Mouse (Mus musculus) testis, adult 2 months (tissue): ENCODE data around the gene Fbln5. TPM values are rescaled to one million over a fixed set of nuclear protein-coding genes. Genes with fewer than 3 reads are reported as not detected.

Experiments used
- H3K27ac ChIP-seq: fragments of 200-500 bp; 2 replicates; pipeline ENCODE4 v1.5.1; 2012; ENCODE audit warnings: low read depth, low read length; ENCODE audit not compliant: control insufficient read depth, insufficient read depth
- H3K27me3 ChIP-seq: fragments of 200-500 bp; 2 replicates; pipeline ENCODE4 v1.6.1; 2012; ENCODE audit warnings: mild to moderate bottlenecking, low read length, moderate library complexity; ENCODE audit not compliant: control insufficient read depth, insufficient read depth
- H3K36me3 ChIP-seq: fragments of 200-500 bp; 2 replicates; pipeline ENCODE4 v1.6.1; 2012; ENCODE audit warnings: mild to moderate bottlenecking, low read length; ENCODE audit not compliant: control insufficient read depth, insufficient read depth
- H3K4me1 ChIP-seq: fragments of 200-500 bp; 2 replicates; pipeline ENCODE4 v1.6.1; 2012; ENCODE audit warnings: low read length; ENCODE audit not compliant: control insufficient read depth, insufficient read depth
- H3K4me3 ChIP-seq: fragments of 200-500 bp; 2 replicates; pipeline ENCODE4 v1.5.1; 2012; ENCODE audit warnings: low read depth, mild to moderate bottlenecking, low read length, moderate library complexity, mixed read lengths; ENCODE audit not compliant: control insufficient read depth
- CTCF ChIP-seq: fragments of 200-500 bp; IDR thresholded peaks from 2 replicates; pipeline ENCODE4 v1.5.1; 2012; ENCODE audit warnings: low read depth, mild to moderate bottlenecking, inconsistent platforms, low read length, moderate library complexity; ENCODE audit not compliant: control insufficient read depth, insufficient read depth, insufficient replicate concordance
- POLR2A ChIP-seq: fragments of 200-500 bp; IDR thresholded peaks from 2 replicates; pipeline ENCODE4 v1.6.1; 2012; ENCODE audit warnings: low read depth, mild to moderate bottlenecking, inconsistent platforms, low read length, moderate library complexity; ENCODE audit not compliant: control insufficient read depth
- polyA plus RNA-seq: library from polyadenylated mRNA; depleted of rRNA; stranded (reverse); fragments of >200 nt; gene quantifications from 2 replicates; pipeline ENCODE4 v1.2.3, GENCODE M21; 2012

Fbln5 gene
- polyA plus RNA-seq, 1 experiment, result 7.9 TPM

GRCm38 (mm10) chr12:101836546-101837274 is 17.9 kb upstream of the Fbln5 start:
- no peaks in the 10 kb centered on the region for H3K4me1 ChIP-seq
- TF ChIP-seq POLR2A, result no peak
- H3K27me3 ChIP-seq, result no peaks in the 10 kb centered on the region
- H3K27ac ChIP-seq, result no peak overlapping the region
- H3K36me3 ChIP-seq, result peaks cover 3% of the 10 kb centered on the region
- no peak overlapping the region for H3K4me3 ChIP-seq

GRCm38 (mm10) chr12:101834715-101835114 is 15.9 kb upstream of the Fbln5 start:
- Histone ChIP-seq H3K36me3 (peaks cover 3% of the 10 kb centered on the region), H3K27me3 (no peaks in the 10 kb centered on the region), H3K4me1 (no peaks in the 10 kb centered on the region; the same call in 1 of the 2 replicates), H3K4me3 (no peak overlapping the region), H3K27ac (no peak overlapping the region)
- TF ChIP-seq CTCF (no peak), POLR2A (no peak)

- no peaks in the 10 kb centered on the region for H3K27me3 ChIP-seq
- no peak overlapping the region for H3K27ac ChIP-seq
- H3K4me1 ChIP-seq, result no peaks in the 10 kb centered on the region; the same call in 1 of the 2 replicates
- H3K4me3 ChIP-seq, result no peak overlapping the region
- H3K36me3 ChIP-seq, result peaks cover 2% of the 10 kb centered on the region
- TF ChIP-seq POLR2A (no peak), CTCF (no peak)
Observed at GRCm38 (mm10) chr12:101833776-101834175, 14.9 kb upstream of the Fbln5 start.

GRCm38 (mm10) chr12:101833115-101833506 is 14.3 kb upstream of the Fbln5 start:
- H3K27ac ChIP-seq, result no peak overlapping the region
- H3K27me3 ChIP-seq, result no peaks in the 10 kb centered on the region
- no peaks in the 10 kb centered on the region; the same call in 1 of the 2 replicates for H3K4me1 ChIP-seq
- no peak for TF ChIP-seq POLR2A
- TF ChIP-seq CTCF, result no peak
- no peak overlapping the region for H3K4me3 ChIP-seq
- H3K36me3 ChIP-seq, result peaks cover 1% of the 10 kb centered on the region; the same call in 1 of the 2 replicates

- no peaks in the 10 kb centered on the region for H3K27me3 ChIP-seq
- no peaks in the 10 kb centered on the region; the same call in 1 of the 2 replicates for H3K4me1 ChIP-seq
- H3K4me3 ChIP-seq, result no peak overlapping the region
- no peak overlapping the region for H3K27ac ChIP-seq
- TF ChIP-seq CTCF, result no peak
- no peak for TF ChIP-seq POLR2A
- peaks cover under 1% of the 10 kb centered on the region; the same call in 1 of the 2 replicates for H3K36me3 ChIP-seq
Observed at GRCm38 (mm10) chr12:101832179-101833114, 13.6 kb upstream of the Fbln5 start.

GRCm38 (mm10) chr12:101831221-101831620 is 12.4 kb upstream of the Fbln5 start:
- H3K4me3 ChIP-seq, result no peak overlapping the region
- no peaks in the 10 kb centered on the region for H3K36me3 ChIP-seq
- peak overlapping the region; percentile 56 for H3K27ac ChIP-seq
- no peak for TF ChIP-seq CTCF
- no peak for TF ChIP-seq POLR2A
- no peaks in the 10 kb centered on the region; the same call in 1 of the 2 replicates for H3K4me1 ChIP-seq
- H3K27me3 ChIP-seq, result no peaks in the 10 kb centered on the region

GRCm38 (mm10) chr12:101823161-101823560 is 4.3 kb upstream of the Fbln5 start:
- Histone ChIP-seq H3K4me1 (peaks cover 15% of the 10 kb centered on the region), H3K27me3 (no peaks in the 10 kb centered on the region; the same call in 1 of the 2 replicates), H3K36me3 (no peaks in the 10 kb centered on the region), H3K4me3 (no peak overlapping the region), H3K27ac (no peak overlapping the region)
- TF ChIP-seq POLR2A (no peak), CTCF (no peak)
